Mouse (Mus musculus): ENCODE measurements at regions not wholly inside any gene's neighbourhood (a gene's known extent, or its start where the extent isn't known, plus 50 kb on each side); places are given as distances from the start of the nearest gene placed in this dataset.

DNA sequence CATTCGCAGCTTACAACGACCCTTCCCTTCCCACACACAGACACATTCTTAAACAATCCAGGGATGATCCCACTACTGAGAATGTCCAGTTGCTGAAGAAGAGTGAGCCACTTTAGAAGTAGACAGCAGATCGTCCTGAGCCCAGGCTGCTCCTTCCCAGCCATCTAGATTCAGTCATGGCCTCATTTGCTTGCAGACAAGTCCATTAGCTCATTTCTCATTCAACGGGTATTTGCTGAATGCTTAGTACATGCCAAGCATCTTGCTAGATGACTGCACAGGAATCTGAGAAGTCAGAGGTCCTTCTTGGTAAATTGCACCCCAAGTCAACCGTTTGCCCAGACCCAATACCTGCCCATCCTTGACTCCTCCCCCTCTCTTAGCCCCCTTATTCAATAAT is 57.8 kb downstream of the Ier5 start:
- DNase-seq (ENCODE audit: low read depth, low spot score) = no peak

DNA sequence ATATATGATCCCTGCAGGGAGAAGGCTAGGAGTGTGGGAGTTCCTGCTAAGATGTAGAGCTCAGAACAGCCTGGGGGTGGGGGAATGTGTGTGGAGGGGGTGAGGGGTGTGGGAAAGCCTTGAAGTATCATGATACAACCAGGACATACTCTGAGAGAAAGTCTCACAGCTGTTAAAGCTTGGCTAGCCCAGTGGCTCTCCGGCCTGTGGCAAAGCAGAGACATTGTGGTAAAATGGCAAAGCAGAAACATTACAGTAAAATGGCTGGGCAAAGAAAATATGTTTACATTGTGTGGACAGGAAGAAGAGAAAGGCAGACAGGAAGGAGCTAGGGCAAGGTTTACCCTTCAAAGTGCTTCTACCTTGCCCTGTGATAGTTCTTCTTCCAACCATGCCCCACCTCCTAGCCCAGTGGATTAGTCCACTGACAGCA is 58.5 kb downstream of the Ier5 start:
- no peak for DNase-seq (ENCODE audit: low read depth, low spot score)

DNA sequence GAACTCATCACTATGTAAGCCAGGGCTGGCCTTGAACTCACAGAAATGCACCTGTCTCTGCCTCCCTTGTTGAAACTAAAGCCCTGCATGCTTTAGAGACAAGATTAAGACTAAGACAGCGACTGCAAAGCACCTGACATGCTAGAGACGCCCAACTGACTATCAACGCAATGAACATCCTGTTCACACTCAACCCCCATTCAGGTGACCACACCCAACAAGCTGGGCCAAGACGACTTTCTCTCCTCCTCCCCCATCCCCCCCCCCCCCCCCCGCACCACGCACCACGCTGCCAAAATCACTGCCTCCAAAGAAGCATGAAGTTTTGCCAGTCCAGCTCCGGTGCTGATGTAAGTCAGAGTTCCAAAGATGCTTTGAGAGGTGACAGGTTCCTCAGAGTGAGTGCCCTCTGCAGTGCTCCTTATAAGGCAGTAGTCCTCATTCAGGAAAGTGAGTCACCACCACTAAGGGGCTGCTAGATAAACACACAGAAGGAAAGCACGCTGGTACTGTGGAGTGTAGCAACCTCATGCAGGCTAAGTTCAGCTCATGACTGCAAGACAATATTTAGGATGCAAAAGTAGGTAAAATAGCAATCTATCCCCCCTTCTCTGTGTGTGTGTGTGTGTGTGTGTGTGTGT is 59.2 kb downstream of the Ier5 start:
- no peak for DNase-seq (ENCODE audit: low read depth, low spot score)

DNA sequence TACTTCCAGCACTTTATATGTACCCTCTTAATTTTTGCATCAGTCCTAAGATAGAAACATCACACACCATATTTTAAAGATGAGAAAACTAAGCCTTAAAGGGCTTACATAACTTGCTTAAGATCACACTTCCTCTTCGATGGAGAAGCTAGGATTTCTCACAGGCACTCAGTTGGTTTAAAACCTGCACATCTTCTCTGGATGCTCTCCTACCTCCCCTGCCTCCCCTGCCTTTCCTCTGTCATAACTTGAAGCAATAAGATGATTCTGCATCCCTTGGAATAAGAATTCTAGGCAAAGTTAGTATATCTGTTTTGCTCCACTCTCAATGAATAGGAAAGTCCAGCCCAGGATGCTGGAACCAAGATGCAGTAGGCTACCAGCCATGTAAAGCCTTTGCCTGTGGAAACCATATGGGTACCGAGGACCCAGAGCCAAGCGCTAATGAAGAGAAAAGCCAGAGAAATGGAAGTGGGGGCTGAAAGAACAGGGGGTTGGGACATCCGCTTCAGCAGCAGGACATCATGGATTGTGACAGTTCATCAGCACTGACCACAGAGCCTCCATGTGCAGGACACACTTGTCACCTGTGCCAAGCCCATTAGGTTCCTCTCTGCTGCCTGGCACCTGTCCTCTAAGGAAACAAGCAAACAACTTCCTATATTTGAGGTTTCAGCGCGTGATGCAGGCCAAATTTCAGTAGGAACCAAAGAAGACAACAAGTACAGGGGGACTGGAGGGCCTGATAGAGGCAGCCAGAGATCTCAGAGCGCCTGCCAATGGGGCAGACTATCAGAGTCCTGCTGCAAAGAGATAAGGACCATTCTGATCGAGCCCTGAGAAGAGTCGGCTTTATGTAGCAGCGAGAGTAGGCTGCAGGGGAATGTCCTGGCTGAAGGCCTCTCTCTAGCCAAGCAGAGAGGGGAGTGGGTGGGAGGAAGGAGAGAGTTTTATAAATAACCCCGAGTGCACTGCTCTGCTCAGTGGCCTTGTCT is 60.5 kb downstream of the Ier5 start:
- DNase-seq (ENCODE audit: low read depth, low spot score) = no peak

DNA sequence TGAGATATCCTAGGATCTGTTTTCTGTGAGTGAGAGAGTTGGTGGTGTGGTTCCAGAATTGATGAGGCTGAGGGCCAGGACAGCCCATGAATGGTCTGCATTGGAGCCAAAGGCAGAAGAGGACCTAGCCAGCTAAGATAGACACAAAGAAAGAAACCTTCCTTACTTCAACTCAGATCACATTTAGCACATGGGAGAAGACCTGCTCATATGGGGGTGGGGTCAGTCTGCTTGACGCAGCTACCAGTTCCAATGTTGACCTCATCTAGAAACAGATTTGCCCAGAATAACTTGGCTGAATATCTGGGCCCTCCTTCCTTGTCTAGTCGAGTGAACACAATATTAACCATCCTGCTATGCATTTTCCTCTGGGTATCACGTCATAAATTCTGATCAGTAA is 62.0 kb downstream of the Ier5 start:
- DNase-seq (ENCODE audit: low read depth, low spot score) = no peak

DNA sequence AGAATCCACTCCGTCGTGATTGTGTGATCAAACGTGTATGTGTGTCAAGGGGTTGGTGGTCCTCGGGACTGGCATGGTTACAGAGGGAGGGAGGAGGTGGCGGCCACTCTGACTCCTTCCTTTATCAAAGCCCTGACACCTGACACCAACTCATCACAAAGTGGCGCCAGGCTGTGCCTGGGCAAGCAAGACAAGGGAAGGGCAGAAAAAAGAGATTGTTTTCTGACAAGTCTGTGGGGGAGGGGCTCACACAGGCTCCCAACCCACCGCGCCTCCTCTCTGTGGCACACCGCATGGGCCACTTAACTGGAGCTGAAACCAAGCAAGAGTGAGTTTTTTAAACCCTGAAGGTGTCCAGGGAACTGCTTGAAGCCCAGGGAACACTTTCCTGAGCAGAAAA is 68.5 kb downstream of the Ier5 start:
- DNase-seq (ENCODE audit: low read depth, low spot score) = no peak

DNA sequence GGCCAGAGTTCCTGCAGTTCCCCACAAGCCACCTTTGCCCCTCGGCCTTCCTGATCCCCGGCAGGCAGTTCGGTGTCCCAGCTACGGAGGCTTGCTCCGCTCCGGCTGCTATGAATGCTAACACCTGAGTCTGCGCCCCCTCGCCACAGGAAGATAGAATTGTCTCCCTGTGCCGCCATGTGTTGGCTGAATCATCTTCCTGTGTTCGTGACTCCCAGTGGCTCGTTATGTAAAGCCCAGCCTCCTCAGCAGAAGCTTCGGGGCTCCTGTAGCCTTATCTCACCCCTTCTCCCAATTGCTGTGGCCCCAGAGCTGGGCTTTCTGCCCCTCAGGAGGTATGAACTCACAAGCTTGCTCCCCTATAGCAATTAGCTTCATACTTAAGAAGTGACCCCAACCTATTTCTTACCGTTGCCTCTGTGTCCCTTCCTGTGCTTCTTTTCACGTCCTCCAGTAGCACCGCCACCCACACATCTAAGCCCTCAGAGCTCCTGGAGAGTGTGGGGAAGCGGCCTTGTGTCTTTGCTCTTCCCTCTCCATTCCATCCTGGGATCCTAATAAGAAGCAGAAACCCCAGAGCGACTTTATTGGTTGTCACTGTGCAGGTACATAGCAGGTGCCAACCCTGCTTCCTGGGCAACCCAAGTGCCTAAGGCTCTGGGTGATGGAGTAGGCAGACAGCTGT is 70.1 kb downstream of the Ier5 start:
- DNase-seq (ENCODE audit: low read depth, low spot score) = no peak

DNA sequence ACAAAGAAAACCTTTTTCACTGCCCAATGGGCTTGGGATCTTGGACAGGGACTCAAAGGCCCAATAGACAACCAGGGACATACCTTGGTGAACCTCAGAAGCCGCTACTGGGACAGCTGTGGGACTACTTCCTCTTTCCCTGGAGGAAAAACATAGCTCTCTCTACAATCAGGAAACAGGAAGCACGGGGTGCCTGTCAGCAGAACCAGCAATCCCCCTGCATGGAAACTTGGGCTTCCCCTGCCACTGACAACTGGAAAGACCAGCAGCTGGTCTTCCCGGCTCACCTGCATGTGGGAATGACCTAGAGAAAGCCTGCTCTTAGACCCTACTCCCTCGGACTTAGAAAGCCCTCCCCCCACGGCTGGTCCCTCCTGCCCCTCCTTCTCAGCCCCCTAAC is 70.7 kb downstream of the Ier5 start:
- DNase-seq (ENCODE audit: low read depth, low spot score) = no peak

DNA sequence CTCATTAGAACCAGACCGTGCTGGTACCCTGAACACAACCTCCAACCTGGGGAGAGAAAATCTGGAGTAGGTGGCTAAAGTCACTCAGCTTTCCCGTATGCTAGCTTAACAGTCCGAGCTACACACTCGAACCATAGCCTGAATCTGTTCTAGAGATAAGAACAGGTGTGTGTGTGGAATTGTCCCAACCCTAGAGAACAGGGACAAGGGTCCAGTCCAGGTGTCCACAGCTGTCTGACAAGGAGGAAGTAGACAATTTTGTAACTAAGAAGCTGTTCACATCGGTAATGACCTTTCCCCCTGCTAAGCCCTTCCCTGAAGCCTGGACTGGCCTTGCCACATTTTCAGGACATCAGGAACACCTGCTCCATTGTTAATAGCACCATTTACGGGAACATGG is 71.3 kb downstream of the Ier5 start:
- no peak for DNase-seq (ENCODE audit: low read depth, low spot score)

DNA sequence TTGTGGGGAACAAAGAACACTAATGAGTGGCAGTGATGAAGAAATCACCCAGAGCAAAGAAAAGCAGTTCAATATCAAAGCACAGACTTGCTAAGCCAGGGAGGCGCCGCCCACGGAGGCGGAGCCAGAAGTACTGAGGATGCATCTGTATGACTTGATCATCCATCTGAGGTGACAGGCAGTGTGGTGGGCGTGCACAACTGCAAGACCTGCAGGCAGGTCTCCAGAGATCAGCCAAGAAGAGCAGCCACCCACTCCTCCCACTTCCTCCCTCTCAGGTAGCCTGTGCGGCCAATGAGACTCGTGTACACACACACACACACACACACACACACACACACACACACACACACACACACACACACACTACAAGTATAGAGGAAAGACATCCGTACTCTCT is 71.9 kb downstream of the Ier5 start:
- peak; percentile 60 for DNase-seq (ENCODE audit: low read depth, low spot score)

DNA sequence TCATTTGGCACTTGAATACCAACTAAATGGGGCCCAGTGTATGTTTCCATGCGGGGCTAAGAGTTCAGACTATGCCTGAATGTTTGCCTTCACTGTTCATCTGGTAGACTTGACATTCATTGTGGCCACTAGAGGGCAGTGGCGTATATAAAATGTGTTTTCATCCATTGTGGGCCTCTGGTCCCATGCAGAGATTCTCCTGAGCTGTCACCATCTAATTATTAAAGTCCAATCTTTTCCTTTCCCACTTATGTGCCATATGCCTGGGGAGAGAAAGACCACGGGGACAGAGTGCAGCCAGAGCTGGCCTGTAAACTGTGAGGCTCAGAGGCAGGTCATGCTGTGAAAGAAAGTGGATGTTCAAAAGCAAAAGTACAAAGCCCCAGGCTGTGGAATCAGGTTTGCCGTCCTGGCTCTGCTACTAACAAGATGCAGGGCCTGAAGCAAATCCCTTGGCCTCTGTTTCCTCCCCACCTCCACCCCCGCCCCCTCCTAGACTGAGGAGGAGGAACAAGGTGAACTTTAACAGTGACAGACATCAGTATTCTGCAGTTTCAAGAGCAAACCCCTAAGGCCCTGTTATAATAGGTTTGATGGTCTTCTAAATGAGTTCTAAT is 73.5 kb downstream of the Ier5 start:
- DNase-seq (ENCODE audit: low read depth, low spot score) = peak; percentile 68

DNA sequence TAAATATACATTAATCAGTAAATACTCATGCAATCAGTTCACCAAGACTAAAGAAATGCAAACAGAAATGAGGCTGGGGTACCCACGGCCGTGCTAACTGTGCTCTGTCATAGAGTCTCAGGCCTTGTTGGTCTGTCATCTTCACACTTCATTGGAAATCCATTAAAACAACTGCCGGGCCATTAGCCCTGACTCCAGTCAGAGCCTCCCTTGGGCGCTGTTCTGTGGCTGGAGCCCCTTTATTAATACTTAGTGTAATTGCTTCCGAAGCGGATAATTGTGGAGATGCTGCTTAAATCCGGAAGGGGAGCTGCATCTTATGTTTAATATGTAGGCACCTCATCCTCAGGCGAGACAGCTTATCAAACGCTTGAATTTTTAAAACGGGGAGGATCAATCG is 76.1 kb downstream of the Ier5 start:
- no peak for DNase-seq (ENCODE audit: low read depth, low spot score)

DNA sequence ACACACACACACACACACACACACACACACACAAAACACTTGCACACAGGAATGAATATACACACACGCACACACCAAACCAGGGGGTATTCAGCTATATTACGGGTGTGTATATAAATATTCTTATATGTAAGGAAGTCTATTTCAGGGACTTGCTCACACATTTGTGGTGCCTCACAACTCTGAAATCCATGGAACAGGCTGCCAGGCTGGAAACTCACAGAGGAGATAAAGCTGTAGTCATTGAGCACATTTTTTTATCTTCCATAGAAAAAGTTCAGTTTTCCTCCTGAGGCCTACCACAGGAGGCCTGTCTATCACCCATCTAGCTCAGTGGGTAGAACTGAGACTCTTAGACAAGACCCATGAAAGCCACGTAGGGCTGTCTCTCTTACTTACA is 83.8 kb downstream of the Ier5 start:
- no peak for DNase-seq (ENCODE audit: low read depth, low spot score)

DNA sequence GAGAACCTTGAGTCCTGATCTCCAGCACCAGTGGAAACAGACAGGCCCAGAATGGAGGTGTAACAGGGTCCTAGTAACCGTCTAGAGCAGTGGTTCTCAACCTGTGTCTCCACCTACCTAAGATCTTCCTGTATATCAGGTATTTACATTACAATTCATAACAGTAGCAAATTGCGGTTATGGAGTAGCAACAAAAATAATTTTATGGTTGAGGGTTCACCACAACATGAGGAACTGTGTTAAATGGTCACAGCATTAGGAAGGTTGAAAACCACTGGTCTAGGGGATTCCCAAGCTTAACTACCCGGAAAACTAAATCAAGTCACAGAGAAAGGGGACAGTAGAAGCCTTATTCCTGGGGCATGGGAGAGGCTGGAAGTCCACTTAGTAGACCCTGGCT is 84.5 kb downstream of the Ier5 start:
- DNase-seq (ENCODE audit: low read depth, low spot score) = no peak

DNA sequence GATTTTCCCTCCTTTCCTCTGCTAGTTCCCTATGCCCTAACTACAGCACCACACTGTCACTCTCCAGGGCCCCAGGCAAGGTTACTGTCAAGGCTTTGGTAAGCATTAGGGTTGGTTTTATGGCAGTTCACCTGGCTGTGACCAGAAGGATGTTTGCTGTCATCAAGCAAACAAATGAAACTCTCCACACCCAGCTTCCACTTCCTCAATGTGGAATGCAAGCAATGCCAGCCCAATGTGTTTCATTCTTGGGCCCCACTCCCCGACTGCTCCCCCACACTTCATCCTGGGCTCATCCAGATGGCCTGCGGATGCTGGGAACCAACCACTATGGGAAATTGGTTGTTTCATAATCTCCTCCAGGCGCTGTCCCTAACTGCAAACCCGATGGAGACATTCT is 85.7 kb downstream of the Ier5 start:
- no peak for DNase-seq (ENCODE audit: low read depth, low spot score)

DNA sequence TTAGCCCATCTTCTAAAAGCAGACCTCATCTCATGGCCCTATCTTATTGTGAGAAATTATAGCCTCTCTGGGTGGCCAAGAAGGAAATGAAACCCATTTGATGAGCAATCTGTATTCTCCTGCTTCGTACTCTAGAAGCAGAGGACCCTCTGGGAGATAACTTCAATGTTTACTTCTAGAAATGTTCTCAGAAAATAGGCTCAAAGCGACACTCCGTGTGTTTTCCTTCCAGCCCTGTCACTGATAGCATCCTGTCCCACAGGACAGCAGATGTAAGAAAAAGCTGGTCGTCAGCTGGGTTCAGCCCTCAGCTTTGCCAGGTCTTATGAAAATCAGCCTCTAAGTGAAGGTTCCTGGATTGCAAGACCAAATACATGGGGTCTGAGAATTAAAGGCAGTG is 86.1 kb downstream of the Ier5 start:
- no peak for DNase-seq (ENCODE audit: low read depth, low spot score)

DNA sequence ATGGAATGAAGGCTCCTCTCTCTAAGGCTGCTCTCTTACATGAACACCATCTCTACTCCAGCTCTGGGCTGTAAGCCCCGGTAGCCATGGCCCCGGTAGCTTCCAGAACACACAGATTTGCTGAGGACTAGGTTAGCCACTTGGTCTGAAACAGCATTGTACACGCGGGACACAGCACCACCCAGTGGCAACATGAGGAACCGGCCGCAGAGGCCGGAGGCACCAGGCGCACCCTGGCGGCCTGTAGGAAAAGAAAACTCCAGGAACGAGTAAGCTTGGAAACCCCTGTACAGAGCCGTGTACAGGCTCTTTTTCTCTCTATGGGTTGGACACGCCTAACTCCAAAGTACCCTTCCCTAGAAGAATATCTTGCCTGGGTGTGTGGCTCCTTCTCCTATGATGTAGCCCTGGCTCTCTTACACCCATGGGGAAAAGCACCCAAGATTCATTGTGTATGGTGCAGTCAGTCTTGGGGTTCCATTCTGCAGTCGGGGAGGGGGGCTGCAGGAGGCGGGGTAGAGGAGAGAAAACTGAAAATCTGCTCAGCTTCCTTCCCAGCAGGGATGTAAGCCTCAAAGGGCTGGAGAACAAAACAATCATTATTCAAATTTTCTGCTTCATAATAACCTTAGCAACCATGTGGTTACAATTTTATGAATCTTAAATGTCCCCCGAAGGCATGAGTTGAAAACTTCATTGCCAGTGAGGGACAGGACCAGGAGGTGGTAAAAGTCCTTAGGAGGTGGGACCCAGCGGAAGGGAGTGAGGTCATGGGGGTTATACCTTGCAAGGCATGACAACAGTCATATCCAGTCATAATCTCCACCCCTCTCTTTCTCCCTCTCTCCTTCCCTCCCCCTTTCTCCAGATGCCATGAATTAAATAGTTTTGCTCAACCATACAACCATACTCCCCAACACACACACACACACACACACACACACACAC is 92.6 kb downstream of the Ier5 start:
- DNase-seq (ENCODE audit: low read depth, low spot score) = peak; percentile 89

DNA sequence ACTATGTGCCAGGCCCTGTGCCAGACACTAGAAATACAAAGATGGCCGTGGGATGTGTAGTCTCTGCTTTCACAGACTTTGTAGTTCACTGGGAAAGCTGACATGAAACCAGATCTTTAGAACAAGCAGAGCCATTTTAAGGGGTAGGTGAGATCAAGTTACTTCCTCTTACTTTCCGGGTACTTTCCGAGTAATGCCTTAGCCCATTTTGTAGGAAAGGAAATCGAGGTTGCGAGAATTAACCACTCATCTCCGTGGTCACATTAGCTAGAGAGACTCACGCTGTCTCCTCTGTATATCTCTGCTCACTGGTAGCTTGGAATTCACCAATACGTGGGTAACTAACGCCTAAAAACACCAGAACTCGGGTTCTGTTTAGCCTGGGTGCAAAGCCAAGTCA is 93.3 kb downstream of the Ier5 start:
- DNase-seq (ENCODE audit: low read depth, low spot score) = no peak

DNA sequence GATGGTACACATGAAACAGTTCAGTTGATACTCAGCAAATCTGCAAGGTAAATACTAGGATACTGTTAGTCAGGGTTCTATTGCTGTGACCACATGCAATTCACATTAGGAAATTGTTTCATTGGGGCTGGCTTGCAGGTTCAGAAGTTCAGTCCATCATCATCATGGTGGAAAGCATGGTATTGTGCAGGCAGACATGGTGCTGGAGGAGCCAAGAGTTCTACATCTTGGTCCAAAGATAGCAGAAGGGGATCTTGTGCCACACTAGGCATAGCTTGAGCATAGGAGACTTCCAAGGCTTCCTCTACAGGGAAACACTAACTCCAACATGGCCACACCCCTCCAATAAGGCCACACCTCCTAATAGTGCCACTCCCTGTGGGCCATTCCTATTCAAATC is 99.1 kb downstream of the Ier5 start:
- no peak for DNase-seq (ENCODE audit: low read depth, low spot score)

DNA sequence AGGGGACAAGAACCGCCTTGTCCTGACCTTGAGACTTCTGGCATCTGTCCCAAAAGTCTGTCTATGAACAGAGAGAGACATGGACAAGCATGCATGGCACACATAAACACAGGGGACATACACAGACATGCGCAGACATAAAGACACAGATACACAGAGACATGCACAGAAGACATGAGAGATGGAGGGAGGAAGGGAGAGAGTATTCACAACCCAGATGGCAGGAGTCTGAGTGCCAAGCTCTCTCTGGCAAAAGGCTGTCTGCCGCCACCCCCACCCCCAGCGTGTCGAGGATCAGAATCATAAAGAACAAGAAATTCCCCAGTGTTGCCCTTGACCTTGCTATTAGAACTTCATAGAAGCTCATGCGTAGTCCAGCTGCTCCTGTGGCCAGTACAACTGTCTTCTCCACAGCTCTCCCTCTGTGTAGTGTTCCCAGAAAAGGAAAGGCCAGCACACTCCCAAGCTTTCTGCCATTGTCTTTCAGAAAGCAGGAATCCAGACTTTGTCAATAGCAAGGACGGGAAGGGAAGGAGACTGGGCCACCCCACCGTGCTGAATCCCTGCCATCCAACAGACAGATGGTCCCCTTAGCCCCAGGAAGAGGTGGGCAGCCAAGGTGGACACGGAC is 99.8 kb downstream of the Ier5 start:
- DNase-seq (ENCODE audit: low read depth, low spot score) = no peak
